Mouse (Mus musculus) cerebellum, adult (tissue): ENCODE results near the gene Tlr12.
"Not testable (repeated sequence)": the region's sequence is repeated elsewhere in the genome, so short reads cannot be mapped to it uniquely, and the experiment has no call there.

Source experiments
- ATAC-seq: cut with Nextera tagmentation; 2 replicates; pipeline ENCODE4 v1.9.2; 2017; ENCODE audit warnings: mild to moderate bottlenecking, moderate library complexity, mixed read lengths; ENCODE audit not compliant: insufficient number of reproducible peaks, low FRiP score, low TSS enrichment

The Tlr12 gene

GRCm38 (mm10) chr4:128621109-128621508 lies 2.7 kb upstream of the Tlr12 start:
- ATAC-seq: no peak

GRCm38 (mm10) chr4:128620572-128620971 lies 2.2 kb upstream of the Tlr12 start:
- no peak for ATAC-seq

GRCm38 (mm10) chr4:128618963-128619362 lies 544 bp upstream of the Tlr12 start:
- no peak for ATAC-seq

GRCm38 (mm10) chr4:128617363-128618120 lies 877 bp downstream of the Tlr12 start:
- ATAC-seq: no peak

GRCm38 (mm10) chr4:128615761-128616160 lies 2.7 kb downstream of the Tlr12 start:
- no peak for ATAC-seq

GRCm38 (mm10) chr4:128613326-128613725 lies 5.1 kb downstream of the Tlr12 start:
- ATAC-seq: no peak

GRCm38 (mm10) chr4:128611726-128612125 lies 6.7 kb downstream of the Tlr12 start:
- ATAC-seq: not testable (repeated sequence)

GRCm38 (mm10) chr4:128610706-128611105 lies 7.7 kb downstream of the Tlr12 start:
- ATAC-seq: no peak

- ATAC-seq: peak; percentile 96
Observed at GRCm38 (mm10) chr4:128609925-128610402, 8.5 kb downstream of the Tlr12 start, which contains the start of gene Zscan20. TSS of gene Zscan20 (minus strand) at chr4:128610098.

GRCm38 (mm10) chr4:128609276-128609924 lies 9.0 kb downstream of the Tlr12 start:
- ATAC-seq: no peak; the same call in 1 of the 2 replicates

- no peak for ATAC-seq
Observed at GRCm38 (mm10) chr4:128607661-128608060, 10.8 kb downstream of the Tlr12 start.

- ATAC-seq: no peak
Observed at GRCm38 (mm10) chr4:128606586-128606985, 11.8 kb downstream of the Tlr12 start.

GRCm38 (mm10) chr4:128597801-128598560 lies 20.4 kb downstream of the Tlr12 start:
- ATAC-seq: no peak

GRCm38 (mm10) chr4:128594062-128594461 lies 24.4 kb downstream of the Tlr12 start:
- no peak for ATAC-seq

- no peak for ATAC-seq
Observed at GRCm38 (mm10) chr4:128593286-128593685, 25.1 kb downstream of the Tlr12 start.

- ATAC-seq: no peak
Observed at GRCm38 (mm10) chr4:128579182-128579581, 39.2 kb downstream of the Tlr12 start.

- ATAC-seq: no peak
Observed at GRCm38 (mm10) chr4:128575811-128576210, 42.6 kb downstream of the Tlr12 start.
